Mouse (Mus musculus): Measurements from ENCODE around the gene Slain2.

The Slain2 gene

GRCm38 (mm10) chr5:72913648-72914557 is at the start of gene Slain2:
TSS of gene Slain2 (plus strand) at chr5:72914304.
- peak; percentile 99 to 100 for DNase-seq

- DNase-seq = no peak
These were observed 49.4 kb upstream of the Slain2 start for GRCm38 (mm10) chr5:72864654-72865178.

DNA sequence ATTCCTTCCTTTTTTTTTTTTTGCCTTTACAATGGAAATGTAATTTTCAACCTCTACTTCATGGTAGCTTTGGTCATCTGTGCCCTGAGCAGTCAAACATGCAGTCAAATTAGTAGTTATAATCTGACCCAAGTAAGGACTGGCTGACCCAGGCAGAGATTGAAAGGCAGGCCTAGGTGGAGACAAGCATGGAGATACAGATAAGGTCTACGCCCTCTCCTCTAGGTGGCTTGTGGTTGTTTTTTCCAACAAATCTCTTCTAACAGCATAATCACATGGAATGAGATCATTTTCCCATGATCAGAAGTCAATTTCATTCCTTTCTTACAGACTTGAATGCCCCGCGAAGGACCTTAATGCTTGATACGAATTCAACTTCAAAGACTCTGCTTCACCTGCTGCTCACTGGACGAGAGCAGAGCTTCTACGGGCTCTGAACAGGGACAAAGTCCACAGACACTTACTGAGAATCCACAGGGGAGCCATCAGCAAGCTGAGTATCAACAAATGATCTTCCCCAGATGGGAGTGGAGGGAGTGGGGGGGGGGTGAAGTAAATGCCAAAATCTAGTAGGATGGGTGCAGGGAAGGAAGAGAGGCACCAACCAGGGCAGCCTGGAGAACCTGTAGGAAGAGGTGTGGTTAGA is 47.7 kb upstream of the Slain2 start:
- no peak for DNase-seq

DNA sequence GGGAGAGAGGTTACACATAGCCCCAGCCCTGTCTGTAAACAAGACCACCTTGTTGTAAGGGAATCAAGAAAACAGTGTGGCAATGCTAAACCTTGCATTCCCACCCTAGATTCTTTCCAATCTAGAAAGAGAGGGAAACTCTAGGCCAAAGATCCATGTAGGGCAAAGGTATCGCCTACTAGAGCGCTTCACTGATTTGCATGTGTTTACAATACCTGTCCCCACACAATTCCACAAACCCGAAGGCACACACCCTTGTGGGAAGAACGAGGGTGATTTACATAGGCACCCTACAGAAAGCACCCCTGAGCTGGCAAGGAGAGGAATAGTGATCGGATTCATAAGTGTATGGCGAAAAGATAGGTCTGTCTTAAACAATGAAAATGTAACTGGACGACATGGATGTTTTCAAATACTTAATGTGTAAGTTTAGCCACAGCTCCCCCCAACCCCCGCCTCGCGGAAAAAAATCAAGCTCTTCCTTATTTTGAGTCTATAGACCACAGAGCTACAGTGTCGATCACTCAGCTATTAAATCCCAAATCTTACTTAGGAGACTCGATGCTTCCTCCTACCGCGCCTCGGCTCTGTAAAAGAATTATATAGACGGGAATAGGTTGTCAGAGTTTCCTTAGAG is 47.0 kb upstream of the Slain2 start:
- peak; percentile 17 to 54 for DNase-seq

DNA sequence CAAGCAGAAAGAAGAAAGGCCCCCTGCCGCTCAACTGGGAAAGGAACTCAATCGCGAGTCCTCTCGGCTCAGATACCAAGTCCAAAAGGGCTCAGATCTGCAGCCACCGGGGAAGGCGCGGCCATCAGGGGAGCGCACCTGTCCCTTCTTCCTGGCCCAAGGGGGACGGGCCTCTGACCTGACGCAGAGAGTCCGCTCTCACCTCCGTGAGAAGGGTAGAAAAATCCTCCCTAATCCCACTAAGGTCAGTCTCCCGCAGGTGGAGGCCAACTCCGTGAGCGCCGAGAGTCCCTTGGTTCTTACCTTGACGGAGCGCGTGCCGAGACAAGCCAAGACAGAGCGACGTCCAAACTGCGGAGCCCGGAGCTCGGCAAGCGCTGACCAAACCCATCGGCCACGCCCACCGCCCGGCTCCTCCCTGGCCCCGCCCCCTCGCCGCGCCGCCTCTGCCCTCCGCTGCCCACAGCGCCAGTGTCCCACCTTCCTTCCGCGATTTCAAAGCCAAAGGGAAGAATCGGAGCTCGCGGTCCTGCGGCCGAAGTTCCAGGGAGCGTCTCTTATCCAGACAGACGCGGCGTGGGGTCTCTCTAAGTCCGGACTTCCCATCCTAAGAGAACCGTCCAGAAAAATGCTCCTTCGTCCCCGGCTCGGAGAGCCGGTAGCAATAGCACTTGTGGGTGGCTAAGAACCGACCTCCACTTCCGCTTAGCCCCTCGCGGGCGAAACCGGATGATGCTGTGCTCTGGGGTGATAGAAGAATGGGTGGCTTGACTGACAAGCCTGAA is 45.8 kb upstream of the Slain2 start, which contains the start of gene Tec:
Tec (minus strand) TSS at position 393 of the 785 bp plus-strand sequence.
- peak; percentile 93 to 98 for DNase-seq

DNA sequence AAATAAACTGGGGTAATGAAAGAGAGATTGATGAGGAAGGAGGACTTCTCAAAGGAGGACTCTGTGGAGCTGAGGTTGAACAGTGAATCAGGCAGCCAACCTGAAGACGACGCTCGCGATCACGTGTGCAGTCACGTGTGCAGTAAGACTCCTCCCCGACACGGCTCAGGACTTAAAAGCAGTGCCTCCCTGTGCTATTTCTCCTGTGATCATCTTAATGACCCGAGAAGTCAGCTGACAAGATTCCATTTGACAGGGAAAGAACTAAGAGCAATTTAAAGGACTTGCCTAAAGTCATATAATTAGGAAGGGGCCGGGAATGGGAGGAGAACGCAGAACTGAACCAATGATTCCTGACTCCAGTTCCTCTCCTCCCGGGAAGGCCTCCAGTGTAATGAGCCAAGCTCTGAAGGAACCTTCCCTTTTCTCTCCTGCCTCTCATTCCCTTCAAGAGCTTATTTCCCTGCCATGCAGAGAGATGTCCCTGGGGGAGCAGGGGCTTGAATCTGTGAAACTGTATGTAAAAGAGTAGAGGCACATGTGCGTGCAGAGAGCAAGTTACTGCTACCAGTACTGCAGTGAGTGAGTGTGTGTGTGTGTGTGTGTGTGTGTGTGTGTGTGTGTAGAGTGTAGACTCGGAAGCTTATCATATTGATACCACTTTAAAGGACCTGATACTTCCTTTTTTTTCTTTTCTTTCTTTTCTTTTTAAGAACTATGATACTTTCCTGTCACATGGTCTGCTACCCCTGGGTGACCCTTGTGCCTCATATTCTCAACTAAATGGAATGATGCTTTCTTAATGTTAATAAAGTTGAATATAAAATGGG is 44.1 kb upstream of the Slain2 start:
- DNase-seq = peak; percentile 19 to 38

GRCm38 (mm10) chr5:72871114-72871513 is 43.0 kb upstream of the Slain2 start:
- no peak for DNase-seq

DNA sequence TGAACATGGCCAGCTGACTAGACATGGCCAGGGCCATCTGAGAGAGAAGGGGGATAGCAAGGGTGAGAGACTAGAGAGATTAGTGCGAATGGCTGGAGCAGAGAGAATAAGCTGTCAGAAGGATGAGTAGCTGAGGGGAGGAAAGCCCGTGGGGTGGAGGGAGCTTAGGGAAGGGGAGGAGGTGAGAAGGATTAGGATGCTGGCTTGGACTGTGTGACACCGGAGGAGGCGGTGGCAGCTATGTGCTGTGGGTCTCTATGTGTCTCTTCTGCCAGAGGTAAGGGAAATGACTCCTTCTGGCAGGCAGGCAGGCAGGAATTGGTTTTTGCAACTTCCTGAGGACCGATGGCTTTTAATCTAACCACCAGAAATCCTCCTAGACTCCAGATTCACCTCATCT is 34.4 kb upstream of the Slain2 start:
- DNase-seq = no peak

- no peak for DNase-seq
These were observed 32.2 kb upstream of the Slain2 start for GRCm38 (mm10) chr5:72881748-72882411.

- no peak for DNase-seq
These were observed 31.7 kb upstream of the Slain2 start for GRCm38 (mm10) chr5:72882412-72882765.

GRCm38 (mm10) chr5:72883706-72884105 is 30.4 kb upstream of the Slain2 start:
- DNase-seq = no peak

GRCm38 (mm10) chr5:72886458-72887222 is 27.5 kb upstream of the Slain2 start:
- DNase-seq = no peak

DNA sequence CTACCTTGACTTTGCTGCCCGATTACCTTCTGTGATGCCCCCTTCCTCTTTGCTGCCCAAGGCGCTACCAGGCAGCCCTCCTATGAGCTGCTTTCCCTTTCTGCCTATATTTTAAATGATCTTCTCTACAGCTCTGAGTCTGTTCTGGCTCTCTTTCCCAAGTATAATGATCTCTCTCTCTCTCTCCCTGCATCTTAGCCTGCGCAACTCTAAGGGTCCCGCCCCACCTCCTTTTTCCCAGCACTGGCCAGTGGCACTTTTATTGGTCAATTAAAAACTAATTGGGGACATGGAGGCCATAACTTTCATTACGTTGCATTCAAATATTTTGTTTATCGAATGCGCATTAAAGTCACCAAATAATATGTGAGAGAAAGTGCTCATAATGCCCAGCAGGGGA is 25.8 kb upstream of the Slain2 start:
- DNase-seq = no peak

- DNase-seq = peak; percentile 19 to 53
These were observed 22.6 kb upstream of the Slain2 start for GRCm38 (mm10) chr5:72891534-72891933.

GRCm38 (mm10) chr5:72893987-72894386 is 20.1 kb upstream of the Slain2 start:
- peak in 1 of 2 experiments; percentile 23 for DNase-seq

DNA sequence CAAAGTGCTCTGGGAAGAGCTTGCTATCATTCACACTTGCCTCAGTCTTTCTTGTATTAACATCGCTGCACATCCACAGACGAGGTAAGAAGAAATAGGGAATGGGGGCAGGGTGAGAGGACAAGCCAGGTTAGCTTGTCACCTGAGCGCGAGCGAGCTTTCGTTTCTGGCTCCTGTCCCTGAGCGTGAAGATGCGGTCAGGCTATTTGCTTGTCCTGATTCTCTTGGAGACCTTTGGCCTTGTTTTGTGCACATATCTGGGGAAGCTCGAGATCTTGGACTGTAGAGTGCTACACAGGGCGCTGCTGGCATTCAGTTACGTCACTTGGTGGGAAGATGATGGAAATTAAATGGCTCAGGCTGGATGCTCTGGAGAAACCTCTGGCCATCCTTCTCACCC is 18.8 kb upstream of the Slain2 start:
- DNase-seq = no peak

GRCm38 (mm10) chr5:72896478-72897279 is 17.4 kb upstream of the Slain2 start:
- DNase-seq = no peak

DNA sequence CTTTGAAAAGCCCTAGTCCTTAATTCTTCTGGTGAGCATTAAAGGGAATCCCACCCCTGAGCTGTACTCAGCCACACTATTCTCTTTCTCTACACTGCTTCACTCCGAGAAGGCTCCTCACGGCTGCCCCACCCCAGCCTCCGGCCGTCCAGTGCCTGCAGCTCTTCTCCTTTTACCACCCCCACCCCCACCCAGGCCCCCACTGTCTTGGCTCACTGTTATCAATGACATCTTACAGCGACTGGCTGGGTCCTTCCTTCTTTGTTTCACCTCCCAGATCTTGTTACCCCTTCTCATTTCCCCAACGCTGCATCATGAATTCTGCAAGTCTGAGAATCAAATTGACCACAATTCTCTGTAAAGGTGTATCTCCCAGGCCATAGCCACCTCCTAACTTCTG is 16.1 kb upstream of the Slain2 start:
- no peak for DNase-seq

DNA sequence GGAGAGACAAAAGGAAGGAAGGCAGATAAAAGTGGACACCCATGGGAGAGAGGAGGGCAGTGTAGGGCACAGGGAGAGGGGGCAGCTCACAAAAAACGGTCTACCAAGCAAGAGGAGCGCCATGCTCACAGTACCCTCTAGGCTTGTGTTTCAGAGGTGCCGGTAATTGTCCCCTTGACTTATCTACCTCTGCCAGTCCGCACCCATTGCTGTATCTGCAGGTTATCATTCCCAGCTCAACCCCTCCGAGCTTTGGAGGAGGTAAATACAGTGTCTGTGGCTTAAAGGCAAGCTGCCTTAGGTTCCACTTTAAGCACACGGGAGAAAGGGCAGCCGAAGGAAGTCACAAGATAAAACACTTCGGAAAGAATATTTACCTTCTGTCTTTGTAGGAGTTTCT is 14.8 kb upstream of the Slain2 start:
- no peak for DNase-seq

Data from spleen, adult 18-20 months (tissue).